Mouse (Mus musculus) forebrain, embryonic 16.5 days (tissue): ENCODE data around the gene Rint1. TPM values are rescaled to one million over a fixed set of nuclear protein-coding genes. Genes with fewer than 3 reads are reported as not detected.
"Not testable (repeated sequence)": the region's sequence is repeated elsewhere in the genome, so short reads cannot be mapped to it uniquely, and the experiment has no call there.

Experiments used
- ATAC-seq: fragments of 200-750 bp; cut with Nextera tagmentation; 2 replicates; pipeline ENCODE4 v1.8.0; 2017; ENCODE audit warnings: mild to moderate bottlenecking, moderate library complexity
- H3K27ac ChIP-seq: fragments of 300-500 bp; sonication (generic); 2 replicates; pipeline ENCODE4 v1.5.1; 2014; ENCODE audit warnings: low read length, control low read depth
- H3K27me3 ChIP-seq: fragments of 300-500 bp; sonication (generic); replicated peaks from 2 replicates; pipeline ENCODE4 v1.6.1; 2014; ENCODE audit warnings: low read length; ENCODE audit not compliant: control insufficient read depth, insufficient read depth
- H3K36me3 ChIP-seq: fragments of 300-500 bp; sonication (generic); 2 replicates; pipeline ENCODE4 v1.6.1; 2014; ENCODE audit not compliant: control insufficient read depth, insufficient read depth
- H3K4me1 ChIP-seq: fragments of 300-500 bp; sonication (generic); replicated peaks from 2 replicates; pipeline ENCODE4 v1.6.1; 2014; ENCODE audit warnings: low read length; ENCODE audit not compliant: control insufficient read depth, insufficient read depth
- H3K4me2 ChIP-seq: fragments of 300-500 bp; sonication (generic); 2 replicates; pipeline ENCODE4 v1.6.1; 2014; ENCODE audit warnings: mild to moderate bottlenecking, low read length, control low read depth
- H3K4me3 ChIP-seq: fragments of 300-500 bp; sonication (generic); replicated peaks from 2 replicates; pipeline ENCODE4 v1.5.1; 2014; ENCODE audit warnings: mild to moderate bottlenecking, low read length, control low read depth
- H3K9ac ChIP-seq: fragments of 300-500 bp; sonication (generic); replicated peaks from 2 replicates; pipeline ENCODE4 v1.6.1; 2014; ENCODE audit warnings: low read depth, low read length, control low read depth
- H3K9me3 ChIP-seq: fragments of 300-500 bp; sonication (generic); 2 replicates; pipeline ENCODE4 v1.6.1; 2016; ENCODE audit warnings: low read length; ENCODE audit not compliant: control insufficient read depth
- WGBS: fragments of 180-500 bp; shearing (Covaris S2); extraction: QIAGEN DNeasy Blood & Tissue Kit; methylation state at CpG from one replicate; pipeline ENCODE4 v1.1.7; 2014; 5-methylcytosine and 5-hydroxymethylcytosine counted together
- polyA plus RNA-seq: library from polyadenylated mRNA; unstranded; fragments of >200 nt; fragmentation: Nextera tagmentation; extraction: Ambion mirVana; gene quantifications from 2 replicates; pipeline ENCODE4 v1.2.1, GENCODE M21; 2015

Gene Rint1
- polyA plus RNA-seq, 1 experiment from 2014 or later: 28.4 TPM

DNA sequence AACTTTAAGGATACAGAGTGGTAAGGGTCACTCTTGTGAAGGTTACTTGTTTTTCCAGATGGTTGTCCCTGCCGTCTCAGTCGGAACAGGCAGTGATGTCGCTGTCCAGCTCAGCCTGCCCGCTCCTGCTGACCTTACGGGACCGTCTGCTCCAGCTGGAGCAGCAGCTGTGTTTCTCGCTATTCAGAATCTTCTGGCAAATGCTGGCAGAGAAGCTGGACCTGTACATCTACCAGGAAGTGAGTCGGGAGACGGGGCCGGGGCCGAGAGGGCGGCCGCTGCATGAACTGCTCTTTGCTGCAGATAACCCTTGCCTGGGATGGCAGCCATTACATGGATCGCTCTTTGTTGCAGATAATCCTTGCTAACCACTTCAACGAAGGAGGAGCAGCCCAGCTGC lies 29.2 kb downstream of the Rint1 start:
- Histone ChIP-seq H3K27me3 (no peaks in the 10 kb centered on the region), H3K4me2 (no peak overlapping the region), H3K36me3 (peaks cover 26% of the 10 kb centered on the region), H3K9ac (no peak overlapping the region), H3K4me1 (no peaks in the 10 kb centered on the region), H3K27ac (no peak overlapping the region), H3K4me3 (no peak overlapping the region), H3K9me3 (no peaks in the 10 kb centered on the region)
- WGBS: 94% methylated on average over 15 of the region's 15 CpGs
- ATAC-seq: no peak

DNA sequence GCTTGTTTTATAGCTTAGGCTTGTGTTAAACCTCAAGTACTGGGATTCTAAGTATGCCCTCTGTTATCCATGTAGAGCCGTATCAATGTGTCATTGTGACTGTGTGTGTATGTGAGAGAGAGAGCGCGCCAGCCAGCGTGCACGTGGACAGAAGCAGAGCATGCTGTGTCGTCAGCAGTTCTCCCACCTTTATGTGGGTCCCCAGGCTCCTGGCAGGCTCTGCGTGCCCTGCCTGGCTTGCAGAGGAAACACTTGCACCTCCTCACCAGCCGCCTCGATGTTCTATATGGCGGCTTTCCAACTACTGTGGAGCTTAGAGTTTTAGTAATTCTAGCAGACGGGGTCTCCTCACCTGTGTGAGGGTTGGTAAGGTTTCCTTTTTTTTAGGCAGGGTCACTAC lies 34.8 kb downstream of the Rint1 start:
- H3K27ac ChIP-seq: no peak overlapping the region
- no peaks in the 10 kb centered on the region for H3K4me1 ChIP-seq
- H3K27me3 ChIP-seq: no peaks in the 10 kb centered on the region
- no peak overlapping the region for H3K4me2 ChIP-seq
- 74% methylated on average over 11 of the region's 11 CpGs for WGBS
- H3K4me3 ChIP-seq: no peak overlapping the region
- no peak overlapping the region for H3K9ac ChIP-seq
- peaks cover 12% of the 10 kb centered on the region for H3K36me3 ChIP-seq
- no peaks in the 10 kb centered on the region for H3K9me3 ChIP-seq
- ATAC-seq: no peak

GRCm38 (mm10) chr5:23824171-23824733 lies 36.7 kb downstream of the Rint1 start:
- H3K36me3 ChIP-seq: peaks cover 6% of the 10 kb centered on the region; the same call in 1 of the 2 replicates
- 81% methylated on average over 8 of the region's 8 CpGs for WGBS
- peaks cover 2% of the 10 kb centered on the region; the same call in 1 of the 2 replicates for H3K27me3 ChIP-seq
- ATAC-seq: no peak
- H3K27ac ChIP-seq: no peak overlapping the region
- no peaks in the 10 kb centered on the region for H3K4me1 ChIP-seq
- no peak overlapping the region for H3K4me3 ChIP-seq
- no peak overlapping the region for H3K4me2 ChIP-seq
- no peaks in the 10 kb centered on the region for H3K9me3 ChIP-seq
- no peak overlapping the region for H3K9ac ChIP-seq

GRCm38 (mm10) chr5:23826321-23827004 lies 39.0 kb downstream of the Rint1 start:
- ATAC-seq: 0 out of 2 replicates have a peak, but pooled peaks have one; percentile 50
- 34% methylated on average over 11 of the region's 11 CpGs for WGBS
- no peaks in the 10 kb centered on the region for H3K9me3 ChIP-seq
- H3K36me3 ChIP-seq: no peaks in the 10 kb centered on the region
- H3K4me3 ChIP-seq: no peak overlapping the region
- H3K4me2 ChIP-seq: no peak overlapping the region
- H3K9ac ChIP-seq: no peak overlapping the region
- no peaks in the 10 kb centered on the region for H3K4me1 ChIP-seq
- H3K27ac ChIP-seq: no peak overlapping the region
- peaks cover 2% of the 10 kb centered on the region; the same call in 1 of the 2 replicates for H3K27me3 ChIP-seq

- no peak for ATAC-seq
- H3K4me3 ChIP-seq: peak overlapping the region; percentile 18
- no peak overlapping the region for H3K27ac ChIP-seq
Measured at GRCm38 (mm10) chr5:23830897-23831752, 43.6 kb downstream of the Rint1 start.

DNA sequence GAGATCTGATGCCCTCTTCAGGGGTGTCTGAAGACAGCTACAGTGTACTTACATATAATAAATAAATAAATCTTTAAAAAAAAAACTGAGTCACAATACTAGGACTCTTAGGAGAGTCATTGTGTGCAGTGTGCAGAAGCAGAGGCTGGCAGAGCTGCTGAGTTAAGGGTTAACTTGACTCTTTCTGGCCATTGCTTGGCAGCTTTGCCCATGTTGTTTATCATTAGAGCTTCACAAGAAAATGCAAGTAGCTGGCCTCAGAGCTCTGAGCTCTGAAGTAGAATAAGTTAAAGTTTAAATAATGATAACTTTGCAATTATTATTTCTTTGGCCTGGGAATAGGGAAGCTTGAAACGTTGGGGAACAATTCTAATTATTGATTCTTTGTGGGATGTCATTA lies 48.2 kb downstream of the Rint1 start:
- not testable (repeated sequence) for H3K4me1 ChIP-seq, H3K27ac ChIP-seq, H3K9me3 ChIP-seq, H3K27me3 ChIP-seq, H3K4me2 ChIP-seq, H3K9ac ChIP-seq, H3K4me3 ChIP-seq, ATAC-seq, H3K36me3 ChIP-seq
- WGBS: 50% methylated on average over 1 of the region's 1 CpGs

More at GRCm38 (mm10) chr5:23830897-23831752, 43.6 kb downstream of the Rint1 start:
- 37% methylated on average over 58 of the region's 58 CpGs for whole genome bisulfite sequencing
- H3K9me3 ChIP-seq: no peaks in the 10 kb centered on the region
- no peak overlapping the region for H3K9ac ChIP-seq
- no peaks in the 10 kb centered on the region for H3K4me1 ChIP-seq
- H3K36me3 ChIP-seq: no peaks in the 10 kb centered on the region
- H3K4me2 ChIP-seq: peak overlapping the region; percentile 45
- H3K27me3 ChIP-seq: peaks cover 2% of the 10 kb centered on the region; the same call in 1 of the 2 replicates

- Histone ChIP-seq H3K36me3 (peaks cover 4% of the 10 kb centered on the region; the same call in 1 of the 2 replicates), H3K4me1 (peaks cover 10% of the 10 kb centered on the region), H3K9me3 (no peaks in the 10 kb centered on the region), H3K27ac (no peak overlapping the region), H3K9ac (no peak overlapping the region), H3K27me3 (no peaks in the 10 kb centered on the region), H3K4me3 (no peak overlapping the region), H3K4me2 (no peak overlapping the region)
- ATAC-seq: no peak
- WGBS: 93% methylated on average over 7 of the region's 7 CpGs
Measured at GRCm38 (mm10) chr5:23838158-23838557, 50.6 kb downstream of the Rint1 start.

- H3K4me3 ChIP-seq: peak within 1 kb of the TSS; percentile 77
- H3K4me1 ChIP-seq: peaks cover 17% of the 10 kb centered on the region
- H3K4me2 ChIP-seq: peak within 1 kb of the TSS; percentile 80
- no peaks in the 10 kb centered on the region for H3K27me3 ChIP-seq
- no peaks in the 10 kb centered on the region for H3K9me3 ChIP-seq
- WGBS: under 1% methylated on average over 44 of the region's 44 CpGs
- peak within 1 kb of the TSS; percentile 75 for H3K9ac ChIP-seq
- H3K36me3 ChIP-seq: peaks cover 4% of the 10 kb centered on the region; the same call in 1 of the 2 replicates
- ATAC-seq: peak; percentile 94
- peak within 1 kb of the TSS; percentile 92 for H3K27ac ChIP-seq
Measured at GRCm38 (mm10) chr5:23843674-23844530, 56.4 kb downstream of the Rint1 start, which contains the start of gene Tomm7. Gene Tomm7, minus strand, starts transcription at chr5:23844161.
